Mouse (Mus musculus) stomach, embryonic 16.5 days (tissue): ENCODE measurements around the gene Mrfap1. TPM values are rescaled to one million over a fixed set of nuclear protein-coding genes. Genes with fewer than 3 reads are reported as not detected.

Experiments
- ATAC-seq: fragments of 200-750 bp; cut with Nextera tagmentation; 2 replicates; pipeline ENCODE4 v1.8.0; 2017; ENCODE audit warnings: moderate number of reproducible peaks, moderate TSS enrichment; ENCODE audit not compliant: insufficient read depth, low FRiP score
- H3K27ac ChIP-seq: fragments of 300-500 bp; sonication (generic); 2 replicates; pipeline ENCODE4 v1.5.1; 2014; ENCODE audit warnings: low read length
- H3K27me3 ChIP-seq: fragments of 300-500 bp; sonication (generic); 2 replicates; pipeline ENCODE4 v1.6.1; 2014; ENCODE audit warnings: low read length, control low read depth, mixed read lengths; ENCODE audit not compliant: control insufficient read depth, insufficient read depth
- H3K36me3 ChIP-seq: fragments of 300-500 bp; sonication (generic); 2 replicates; pipeline ENCODE4 v1.6.1; 2014; ENCODE audit warnings: low read length; ENCODE audit not compliant: control insufficient read depth, insufficient read depth
- H3K4me1 ChIP-seq: fragments of 300-500 bp; sonication (generic); 2 replicates; pipeline ENCODE4 v1.6.1; 2014; ENCODE audit warnings: low read length, control low read depth, mixed read lengths; ENCODE audit not compliant: control insufficient read depth, insufficient read depth
- H3K4me2 ChIP-seq: fragments of 300-500 bp; sonication (generic); 2 replicates; pipeline ENCODE4 v1.6.1; 2014; ENCODE audit warnings: low read depth, low read length, mixed read lengths
- H3K4me3 ChIP-seq: fragments of 300-500 bp; sonication (generic); replicated peaks from 2 replicates; pipeline ENCODE4 v1.5.1; 2014; ENCODE audit warnings: mild to moderate bottlenecking, low read length
- H3K9ac ChIP-seq: fragments of 300-500 bp; sonication (generic); 2 replicates; pipeline ENCODE4 v1.6.1; 2014; ENCODE audit warnings: low read length
- H3K9me3 ChIP-seq: fragments of 300-500 bp; sonication (generic); replicated peaks from 2 replicates; pipeline ENCODE4 v1.6.1; 2016; ENCODE audit warnings: low read length, control low read depth; ENCODE audit not compliant: control insufficient read depth
- WGBS: fragments of 180-500 bp; shearing (Covaris S2); extraction: QIAGEN DNeasy Blood & Tissue Kit; methylation state at CpG from one replicate; pipeline ENCODE4 v1.1.7; 2014; 5-methylcytosine and 5-hydroxymethylcytosine counted together
- polyA plus RNA-seq: library from polyadenylated mRNA; unstranded; fragments of >200 nt; fragmentation: Nextera tagmentation; extraction: Ambion mirVana; gene quantifications from 2 replicates; pipeline ENCODE4 v1.2.1, GENCODE M21; 2015

Gene Mrfap1
- polyA plus RNA-seq, 1 experiment from 2014 or later, result 321 TPM

DNA sequence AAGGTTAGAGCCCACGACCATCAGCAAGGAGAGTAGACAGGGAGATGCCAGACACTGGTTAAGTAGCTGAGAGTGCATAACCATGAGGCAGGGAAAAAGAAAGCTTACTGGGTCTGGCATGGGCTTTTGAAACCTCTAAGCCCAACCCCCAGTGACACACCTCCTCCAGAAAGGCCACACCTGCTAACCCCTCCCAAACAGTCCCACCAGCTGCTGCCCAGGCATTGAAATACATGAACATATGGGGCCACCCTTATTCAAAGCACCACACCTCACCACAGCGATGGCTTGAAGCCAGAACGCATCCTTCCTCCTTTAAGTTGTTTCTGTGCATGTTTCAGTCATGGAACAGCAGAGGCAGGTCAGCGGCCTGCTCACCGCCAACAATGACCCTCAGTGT is 24.0 kb downstream of the Mrfap1 start:
- ATAC-seq, result no peak
- no peak overlapping the region for H3K4me3 ChIP-seq
- no peak overlapping the region for H3K4me2 ChIP-seq
- no peaks in the 10 kb centered on the region for H3K27me3 ChIP-seq
- no peak overlapping the region for H3K27ac ChIP-seq
- H3K4me1 ChIP-seq, result no peaks in the 10 kb centered on the region
- no peaks in the 10 kb centered on the region for H3K36me3 ChIP-seq
- 82% methylated on average over 5 of the region's 5 CpGs for WGBS
- H3K9me3 ChIP-seq, result no peaks in the 10 kb centered on the region
- H3K9ac ChIP-seq, result no peak overlapping the region

DNA sequence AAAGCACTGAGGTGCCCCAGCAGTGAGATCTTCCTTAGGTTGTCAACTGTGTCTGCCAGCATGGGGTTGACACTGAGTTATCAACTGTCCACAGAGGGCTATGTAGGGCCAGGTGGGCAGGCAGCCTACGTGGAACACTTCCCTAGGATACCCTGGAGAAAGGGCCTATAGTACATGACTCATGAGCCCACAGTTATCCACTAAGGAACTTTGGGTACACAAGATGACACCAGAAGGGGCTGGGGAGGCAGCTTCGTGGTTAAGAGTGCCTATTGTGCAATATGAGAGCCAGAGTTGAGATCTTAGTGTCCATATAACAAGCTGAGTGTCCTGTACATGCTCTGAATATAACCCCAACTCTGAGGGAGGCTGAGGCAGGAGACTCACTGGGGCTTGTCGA is 27.0 kb downstream of the Mrfap1 start:
- Histone ChIP-seq H3K4me3 (no peak overlapping the region), H3K4me2 (no peak overlapping the region), H3K4me1 (no peaks in the 10 kb centered on the region), H3K36me3 (no peaks in the 10 kb centered on the region), H3K9me3 (no peaks in the 10 kb centered on the region), H3K9ac (no peak overlapping the region), H3K27ac (no peak overlapping the region), H3K27me3 (no peaks in the 10 kb centered on the region)
- ATAC-seq, result no peak
- WGBS, result 68% methylated on average over 3 of the region's 3 CpGs

- H3K9ac ChIP-seq, result no peak overlapping the region
- no peak for ATAC-seq
Observed at GRCm38 (mm10) chr5:36766958-36767703, 29.4 kb downstream of the Mrfap1 start.

GRCm38 (mm10) chr5:36759848-36760247 is 36.7 kb downstream of the Mrfap1 start:
- Histone ChIP-seq H3K36me3 (no peaks in the 10 kb centered on the region), H3K27ac (no peak overlapping the region; the same call in none of the 2 replicates), H3K4me3 (no peak overlapping the region), H3K4me1 (peaks cover 5% of the 10 kb centered on the region; the same call in 1 of the 2 replicates), H3K9me3 (no peaks in the 10 kb centered on the region), H3K4me2 (no peak overlapping the region), H3K27me3 (no peaks in the 10 kb centered on the region), H3K9ac (no peak overlapping the region)
- ATAC-seq, result peak; percentile 66; the same call in 1 of the 2 replicates
- WGBS, result 35% methylated on average over 4 of the region's 4 CpGs

More at GRCm38 (mm10) chr5:36766958-36767703, 29.4 kb downstream of the Mrfap1 start:
- no peaks in the 10 kb centered on the region for H3K4me1 ChIP-seq
- no peak overlapping the region for H3K4me3 ChIP-seq
- H3K27me3 ChIP-seq, result no peaks in the 10 kb centered on the region
- 28% methylated on average over 10 of the region's 10 CpGs for WGBS
- no peak overlapping the region for H3K27ac ChIP-seq
- H3K4me2 ChIP-seq, result no peak overlapping the region
- no peaks in the 10 kb centered on the region for H3K9me3 ChIP-seq
- no peaks in the 10 kb centered on the region for H3K36me3 ChIP-seq

DNA sequence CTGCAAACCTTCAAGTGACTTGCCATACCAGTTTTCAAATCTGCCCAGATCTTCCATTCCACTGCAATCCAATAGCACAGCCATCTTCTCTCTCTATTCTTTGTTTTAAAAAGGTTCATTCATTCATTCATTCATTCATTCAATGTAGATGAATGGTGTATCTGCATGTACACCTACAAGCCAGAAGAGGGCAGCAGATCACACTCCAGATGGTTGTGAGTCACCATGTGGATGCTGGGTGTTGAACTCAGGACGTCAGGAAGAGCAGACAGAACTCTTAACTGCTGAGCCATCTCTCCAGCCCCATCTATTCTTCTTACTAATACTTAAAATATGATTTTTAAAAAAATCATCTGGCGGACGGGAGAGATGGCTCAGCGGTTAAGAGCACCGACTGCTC is 39.5 kb downstream of the Mrfap1 start:
- WGBS, result 71% methylated on average over 5 of the region's 5 CpGs
- Histone ChIP-seq H3K4me2 (no peak overlapping the region), H3K27ac (no peak overlapping the region), H3K36me3 (no peaks in the 10 kb centered on the region), H3K4me3 (no peak overlapping the region), H3K9me3 (no peaks in the 10 kb centered on the region), H3K9ac (no peak overlapping the region), H3K4me1 (peaks cover 5% of the 10 kb centered on the region; the same call in 1 of the 2 replicates), H3K27me3 (no peaks in the 10 kb centered on the region)
- ATAC-seq, result no peak

- no peak overlapping the region for H3K4me2 ChIP-seq
- H3K4me3 ChIP-seq, result no peak overlapping the region
- no peaks in the 10 kb centered on the region for H3K36me3 ChIP-seq
- H3K27ac ChIP-seq, result no peak overlapping the region
- 70% methylated on average over 9 of the region's 9 CpGs for WGBS
- peaks cover 7% of the 10 kb centered on the region for H3K4me1 ChIP-seq
- no peak for ATAC-seq
- H3K9me3 ChIP-seq, result no peaks in the 10 kb centered on the region
- no peak overlapping the region for H3K9ac ChIP-seq
- no peaks in the 10 kb centered on the region for H3K27me3 ChIP-seq
Observed at GRCm38 (mm10) chr5:36750119-36751078, 46.2 kb downstream of the Mrfap1 start.

GRCm38 (mm10) chr5:36748536-36749061 is 48.0 kb downstream of the Mrfap1 start, which contains the start of gene Bloc1s4:
TSS of gene Bloc1s4 (minus strand) at chr5:36748650.
- H3K27me3 ChIP-seq, result no peaks in the 10 kb centered on the region
- no peaks in the 10 kb centered on the region for H3K36me3 ChIP-seq
- WGBS, result 4% methylated on average over 28 of the region's 31 CpGs
- no peaks in the 10 kb centered on the region for H3K9me3 ChIP-seq
- ATAC-seq, result peak; percentile 94
- H3K4me3 ChIP-seq, result peak within 1 kb of the TSS; percentile 98
- peaks cover 7% of the 10 kb centered on the region for H3K4me1 ChIP-seq
- H3K9ac ChIP-seq, result peak within 1 kb of the TSS; percentile 90
- peak within 1 kb of the TSS; percentile 69 for H3K4me2 ChIP-seq
- H3K27ac ChIP-seq, result 0 out of 2 replicates have a peak within 1 kb of the TSS, but pooled peaks have one; percentile 6

- Histone ChIP-seq H3K4me1 (peaks cover 7% of the 10 kb centered on the region), H3K4me2 (peak overlapping the region; percentile 69), H3K4me3 (peak overlapping the region; percentile 98), H3K27ac (0 out of 2 replicates have a peak overlapping the region, but pooled peaks have one; percentile 6), H3K36me3 (no peaks in the 10 kb centered on the region), H3K9ac (peak overlapping the region; percentile 90), H3K9me3 (no peaks in the 10 kb centered on the region), H3K27me3 (no peaks in the 10 kb centered on the region)
- peak; percentile 63 for ATAC-seq
- 2% methylated on average over 76 of the region's 76 CpGs for WGBS
Observed at GRCm38 (mm10) chr5:36747794-36748535, 48.6 kb downstream of the Mrfap1 start.
